Mouse (Mus musculus): ENCODE measurements around the gene Tcaim.

DNA sequence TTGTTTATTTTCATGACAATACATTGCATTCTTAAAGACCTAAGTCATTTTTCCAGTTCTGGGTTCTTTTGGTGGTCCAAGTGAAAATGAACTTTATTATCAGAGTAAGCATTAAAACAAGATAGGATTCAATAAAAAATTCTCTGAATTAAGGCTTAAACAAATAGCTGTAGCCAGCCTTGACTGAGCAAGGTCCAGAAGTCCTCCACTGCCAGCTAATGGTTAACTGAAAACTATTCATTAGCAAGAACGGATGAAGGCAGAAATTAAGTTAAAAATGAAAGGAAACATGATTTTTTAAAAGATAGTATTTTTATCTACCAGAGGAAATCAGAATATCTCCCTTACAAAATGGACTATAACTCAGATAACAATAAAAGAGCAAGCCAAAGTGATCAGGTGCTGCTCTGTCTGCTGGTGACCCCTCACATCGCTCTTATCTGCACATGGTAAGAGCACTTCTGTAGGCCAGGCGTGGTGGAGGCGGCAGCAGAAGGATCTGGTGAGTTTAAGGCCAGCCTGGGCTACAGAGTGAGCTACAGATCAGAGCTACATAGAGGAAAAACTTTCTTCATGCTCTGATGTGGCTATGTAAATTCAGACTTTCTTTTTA lies 10.0 kb downstream of the Tcaim start:
- no peak for TF ChIP-seq CTCF (IDR thresholded peaks at IDR 0.05; ENCODE audit: low read depth, low read length)
- TF ChIP-seq EP300 (IDR thresholded peaks at IDR 0.05; ENCODE audit: insufficient read depth, low read depth, low read length), result no peak

Data from ES-Bruce4 (cell line).